Mouse (Mus musculus) thymus, adult 2 months (tissue): ENCODE measurements around the gene Ephx3.

ENCODE experiments used
- CTCF ChIP-seq: fragments of 200-500 bp; IDR thresholded peaks from 2 replicates; pipeline ENCODE4 v1.5.1; 2012; ENCODE audit warnings: mild to moderate bottlenecking, control low read depth, low read length, moderate library complexity, borderline replicate concordance; ENCODE audit not compliant: control insufficient read depth, poor library complexity, insufficient read depth; ENCODE audit errors: extremely low read depth
- POLR2A ChIP-seq: fragments of 200-500 bp; IDR thresholded peaks from 2 replicates; pipeline ENCODE4 v1.6.1; 2012; ENCODE audit warnings: mild to moderate bottlenecking, low read length, control low read depth, moderate library complexity; ENCODE audit not compliant: control insufficient read depth, poor library complexity, insufficient read depth; ENCODE audit errors: extremely low read depth

DNA sequence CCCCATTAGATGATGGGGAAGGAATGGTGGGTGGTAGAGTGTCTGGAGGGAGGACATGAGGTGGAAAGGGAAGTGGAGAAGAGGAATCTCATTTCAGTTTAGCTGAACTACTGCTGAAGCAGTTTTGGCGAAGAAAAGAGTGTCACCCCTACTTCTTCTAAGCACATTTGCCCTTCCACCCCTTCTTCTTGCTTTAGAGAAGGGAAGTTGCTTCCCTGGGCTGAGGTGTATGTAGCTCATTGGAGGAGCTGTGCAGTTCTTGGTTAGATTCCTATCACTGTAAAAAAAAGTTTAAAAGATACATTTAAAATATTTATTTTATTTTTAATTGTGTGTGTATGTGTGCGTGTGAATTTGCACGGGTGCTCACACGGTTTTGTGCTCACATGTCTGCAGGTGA is 12.4 kb downstream of the Ephx3 start:
- TF ChIP-seq CTCF (no peak), POLR2A (no peak)
